Mouse (Mus musculus): Measurements from ENCODE around the gene Ormdl2.

- TF ChIP-seq CTCF (IDR thresholded peaks at IDR 0.05; ENCODE audit: insufficient read depth, low read length) (no peak), POLR2A (IDR thresholded peaks at IDR 0.05; ENCODE audit: borderline replicate concordance, extremely low read depth, low read depth, low read length) (no peak)
Observed at GRCm38 (mm10) chr10:128802956-128803355, 18.5 kb downstream of the Ormdl2 start.

All from lung, adult 2 months (tissue).